In genomic region chr2:181600828-181601750, GRCm38 (mm10) we compare ENCODE assay signal across 1 mouse cellular context.
TF ChIP-seq lines count a peak whose summit lies in the region.

No protein-coding gene starts in this region.

TF ChIP-seq in myocyte, 11 proteins besides CTCF, POLR2A, EP300 and RAD21:
- peak; percentile 31 for TF ChIP-seq SRF (IDR thresholded peaks at IDR 0.05; ENCODE audit: control insufficient read depth, insufficient read length, low read depth)
- peak; percentile 91 for TF ChIP-seq POLR2AphosphoS2 (IDR thresholded peaks at IDR 0.05; ENCODE audit: insufficient read length, low read depth)
- no peak for TF ChIP-seq TCF3 (IDR thresholded peaks at IDR 0.05; ENCODE audit: insufficient read length, low read depth)
- no peak for TF ChIP-seq CEBPB (IDR thresholded peaks at IDR 0.05; ENCODE audit: insufficient read depth, poor library complexity, severe bottlenecking)
- TF ChIP-seq USF1 (IDR thresholded peaks at IDR 0.05; ENCODE audit: low read depth): no peak
- TF ChIP-seq E2F4 (IDR thresholded peaks at IDR 0.05; ENCODE audit: insufficient read depth): no peak
- TF ChIP-seq TCF12 (IDR thresholded peaks at IDR 0.05; ENCODE audit: insufficient read depth, poor library complexity, severe bottlenecking): no peak
- TF ChIP-seq MAX (IDR thresholded peaks at IDR 0.05; ENCODE audit: low read depth): no peak
- TF ChIP-seq REST (IDR thresholded peaks at IDR 0.05; ENCODE audit: insufficient read depth, insufficient read length): no peak
- TF ChIP-seq MYOD1 (IDR thresholded peaks at IDR 0.05; ENCODE audit: control insufficient read depth in 1 of 3, insufficient read length in 2 of 3, low read depth in 2 of 3): no peak
- peak in 1 of 3 experiments; percentile 5 for TF ChIP-seq MYOG (IDR thresholded peaks at IDR 0.05; ENCODE audit: control insufficient read depth in 1 of 3, insufficient read depth in 1 of 3, insufficient read length in 2 of 3, low read depth in 2 of 3)
